Mouse (Mus musculus): ENCODE results near the gene Spc25.

The Spc25 gene

DNA sequence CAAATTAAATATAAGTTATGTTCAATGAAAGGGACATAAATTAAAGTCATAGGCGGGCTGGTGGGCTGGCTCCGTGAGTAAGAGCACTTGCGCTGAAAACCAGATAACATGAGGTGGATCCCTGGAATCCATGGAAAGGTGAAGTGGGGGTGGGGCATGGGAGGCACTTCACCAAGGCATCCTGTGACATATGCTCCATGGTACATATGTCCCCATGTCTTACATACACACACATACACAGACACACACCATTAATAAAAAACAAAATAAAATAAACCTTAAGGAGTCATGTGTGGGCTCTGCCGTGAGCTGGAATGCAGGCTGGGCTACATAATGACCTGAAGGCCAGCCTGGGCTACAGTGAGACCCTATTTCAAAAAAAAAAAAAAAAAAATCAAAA, 26.3 kb downstream of the Spc25 start:
- DNase-seq: no peak

DNA sequence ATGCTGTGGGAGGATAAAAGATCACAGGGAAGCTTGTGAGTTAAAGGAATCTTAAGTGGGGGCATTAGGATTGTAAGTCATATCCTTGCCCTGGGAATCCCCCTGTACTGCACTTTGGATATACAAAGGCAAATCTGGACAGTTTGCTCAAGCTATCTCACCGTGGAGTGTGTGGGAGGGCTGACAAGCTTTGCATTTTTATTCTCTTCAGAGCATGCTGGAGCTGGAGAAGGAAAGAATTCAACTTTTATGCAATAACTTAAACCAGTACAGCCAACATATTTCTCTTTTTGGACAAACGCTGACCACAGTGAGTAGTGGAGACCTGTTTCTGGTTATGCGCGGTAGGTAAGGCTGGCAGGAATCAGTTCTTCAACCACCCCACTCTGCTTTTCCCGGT, 30.7 kb downstream of the Spc25 start:
- no peak for DNase-seq

DNA sequence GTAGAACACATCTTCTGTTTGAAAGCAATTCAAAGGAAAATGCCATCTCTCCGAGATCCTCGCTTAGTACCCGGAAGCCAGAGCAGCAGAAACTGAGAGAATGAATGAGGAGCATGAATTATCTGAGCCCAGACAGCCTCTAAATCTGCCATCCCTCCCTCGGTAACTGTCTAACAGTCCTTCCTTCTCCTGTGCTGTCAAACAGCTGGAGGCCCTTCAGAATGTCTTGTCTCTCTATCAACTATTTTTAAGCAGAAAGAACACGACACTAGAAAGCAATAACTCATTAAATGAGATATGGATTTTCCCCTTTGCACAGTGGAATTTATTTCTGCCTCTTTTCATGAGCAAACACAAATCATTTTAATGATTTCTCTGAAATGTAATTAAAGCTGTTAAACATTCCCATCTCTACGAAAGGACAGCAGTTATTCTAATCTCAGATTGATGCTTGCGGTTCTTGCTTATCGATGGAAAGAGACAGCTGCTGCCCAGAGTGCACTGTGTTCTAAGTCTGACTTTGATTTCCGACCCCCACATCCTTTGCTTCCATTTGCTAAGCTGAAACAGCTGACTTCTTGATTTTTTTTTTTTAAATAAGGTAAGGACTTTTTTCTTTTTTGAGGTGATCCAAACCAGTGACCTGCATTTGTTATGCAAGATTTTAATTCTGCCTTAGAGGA, 35.5 kb downstream of the Spc25 start:
- DNase-seq: no peak

DNA sequence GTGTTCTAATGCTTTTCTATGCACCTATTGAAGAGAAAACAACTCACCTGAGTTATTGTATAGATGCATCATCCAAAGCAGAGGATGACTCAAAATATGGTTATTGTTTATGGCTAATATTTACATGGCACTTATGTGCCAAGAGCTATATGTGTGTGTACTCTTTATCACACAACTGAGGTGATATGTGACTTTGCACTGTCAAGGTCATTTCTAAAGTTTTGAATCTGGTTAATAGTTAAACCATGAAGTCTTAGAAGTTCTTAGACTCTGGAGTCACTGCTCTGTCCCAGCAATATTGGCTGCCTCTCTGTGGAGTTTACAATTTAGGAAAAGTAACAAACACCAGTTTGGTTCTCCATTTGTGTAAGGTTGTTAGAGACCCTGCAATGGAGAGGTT, 47.1 kb downstream of the Spc25 start:
- DNase-seq: no peak

DNA sequence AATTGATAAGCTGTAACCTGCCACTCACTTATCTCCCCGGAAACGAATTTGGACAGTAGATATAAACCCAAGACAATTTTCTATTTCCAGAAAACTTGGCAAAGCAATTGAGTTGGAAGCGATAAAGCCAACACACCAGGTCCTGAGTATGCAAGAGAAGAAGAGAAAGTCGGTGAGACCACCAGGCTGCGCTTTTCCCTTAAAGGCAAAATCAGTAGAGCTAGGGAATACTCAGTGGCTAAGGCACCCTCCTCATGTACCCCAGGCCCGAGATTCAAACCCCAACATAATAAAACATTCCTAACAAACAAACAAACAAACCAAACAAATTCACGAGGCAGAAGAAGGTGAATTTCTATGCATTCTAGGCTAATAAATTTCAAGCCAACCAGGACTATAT, 49.7 kb downstream of the Spc25 start:
- no peak for DNase-seq

DNA sequence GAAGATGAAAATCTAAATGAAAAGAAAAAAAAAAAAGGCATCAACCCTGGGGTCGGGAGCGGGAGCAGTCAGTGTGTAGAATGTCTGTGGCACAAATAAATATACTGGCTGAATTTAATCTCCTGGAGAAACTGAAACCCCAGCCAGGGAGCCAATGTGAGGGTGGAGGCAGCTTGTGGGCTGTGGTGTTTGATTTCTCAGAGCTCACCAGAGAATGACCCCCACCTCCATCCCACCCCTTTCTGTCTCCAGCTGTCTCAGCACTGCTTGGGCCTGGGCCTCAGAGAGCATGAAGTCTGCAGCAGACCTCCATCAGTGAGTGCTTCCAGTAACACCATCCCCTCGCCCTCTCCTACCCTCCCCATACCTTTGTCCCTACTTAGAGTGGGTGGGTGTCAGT, 50.1 kb downstream of the Spc25 start:
- DNase-seq: no peak

DNA sequence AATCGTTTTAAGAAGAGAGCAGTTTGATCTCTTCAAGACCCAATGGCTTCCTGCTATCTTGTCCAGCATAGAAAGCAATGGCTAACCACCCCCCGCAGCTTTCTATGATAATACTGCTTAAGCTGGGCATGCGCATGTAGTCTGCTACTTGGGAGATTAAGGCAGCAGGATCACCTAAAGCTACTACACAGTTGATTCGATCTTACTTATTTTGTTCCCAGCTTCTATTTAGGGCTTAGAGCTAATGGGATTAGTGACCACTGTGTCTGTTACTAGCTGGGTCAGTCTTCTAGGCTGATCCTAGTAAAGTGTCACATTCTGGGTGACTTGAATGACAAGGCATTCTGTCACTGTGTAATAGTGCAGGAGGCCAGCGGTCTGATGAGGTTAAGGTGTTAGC, 55.2 kb downstream of the Spc25 start:
- no peak for DNase-seq

DNA sequence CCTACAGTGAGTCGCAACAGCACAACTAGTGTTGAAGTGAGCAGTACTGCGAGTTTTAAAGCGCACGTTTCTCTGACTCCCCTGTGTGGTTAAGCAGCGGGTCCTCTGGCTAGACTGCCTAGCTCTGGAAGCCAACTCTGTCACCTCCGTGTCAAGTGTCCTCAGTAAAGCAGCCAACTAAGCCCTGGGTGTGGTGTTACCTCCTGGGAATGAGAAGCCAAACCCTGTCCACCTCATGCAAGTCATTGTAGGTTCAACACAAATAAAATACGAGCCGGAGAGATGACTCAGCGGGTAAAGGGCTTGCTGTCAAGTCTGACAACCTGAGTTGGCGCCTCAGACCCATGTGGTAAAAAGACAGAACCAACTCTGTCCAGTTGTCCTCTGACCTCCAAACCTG, 56.8 kb downstream of the Spc25 start:
- no peak for DNase-seq

DNA sequence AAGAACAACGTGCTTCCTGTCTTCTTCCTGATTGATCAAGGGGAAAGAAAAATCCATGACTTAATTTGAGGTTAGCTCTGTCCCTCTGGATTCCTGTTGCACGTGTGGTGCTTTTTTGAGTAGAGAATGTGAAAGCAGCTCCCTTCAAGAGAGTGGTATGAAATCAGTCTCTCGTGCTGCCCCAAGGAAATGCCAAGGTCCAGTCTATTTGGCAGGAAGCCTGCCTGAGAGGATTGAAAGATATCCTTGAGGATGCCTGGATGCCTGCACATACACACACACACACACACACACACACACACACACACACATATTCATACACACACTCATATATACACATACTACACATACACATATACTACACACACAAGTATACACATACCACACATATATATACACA, 57.3 kb downstream of the Spc25 start:
- DNase-seq: no peak
